Mouse (Mus musculus) cerebellum, postnatal 14 days (tissue): ENCODE data around the gene Smok2b.
"Not testable (repeated sequence)": the region's sequence is repeated elsewhere in the genome, so short reads cannot be mapped to it uniquely, and the experiment has no call there.

Source experiments
- DNase-seq, 2 experiments: peaks; one replicate each; pipeline ENCODE4 v3.0.0; 2021; ENCODE audit warnings: mixed read lengths in 2 of 2

Gene Smok2b

GRCm38 (mm10) chr17:13240807-13241727 lies 11.0 kb downstream of the Smok2b start:
- not testable (repeated sequence) for DNase-seq

- not testable (repeated sequence) for DNase-seq
These were observed 24.7 kb downstream of the Smok2b start for GRCm38 (mm10) chr17:13254786-13255185.
